Mouse (Mus musculus): ENCODE measurements at regions not wholly inside any gene's neighbourhood (a gene's known extent, or its start where the extent isn't known, plus 50 kb on each side); places are given as distances from the start of the nearest gene placed in this dataset.

DNA sequence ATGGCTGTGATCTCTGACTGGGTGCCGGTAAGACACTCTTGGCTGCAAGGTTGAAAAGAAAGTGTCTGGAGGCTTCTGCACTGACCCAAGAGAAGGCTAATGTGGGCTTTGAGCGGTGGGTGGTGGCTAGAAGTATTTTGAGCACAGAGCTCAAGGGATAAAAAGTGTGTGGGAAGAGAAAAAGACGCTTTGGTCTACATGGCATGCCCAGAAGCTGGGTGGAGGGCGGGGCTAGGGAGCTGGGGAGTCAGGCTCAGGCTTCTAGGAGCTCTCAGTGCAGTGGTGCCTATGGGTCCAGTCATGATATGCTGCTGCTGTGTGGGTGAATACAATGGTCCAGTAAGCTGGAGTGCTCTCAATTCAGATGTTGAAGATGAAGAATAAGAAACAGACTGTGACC lies 152.1 kb downstream of the Efnb1 start:
- TF ChIP-seq CTCF (IDR thresholded peaks at IDR 0.05; ENCODE audit: control insufficient read depth, insufficient read depth, insufficient replicate concordance, low read depth, low read length) (no peak), POLR2A (IDR thresholded peaks at IDR 0.05; ENCODE audit: control insufficient read depth, low read depth, low read length) (no peak)
